Mouse (Mus musculus) brain, embryonic 14.5 days (tissue): ENCODE measurements around the gene Dhrs4. TPM values are rescaled to one million over a fixed set of nuclear protein-coding genes. Genes with fewer than 3 reads are reported as not detected.

Experiments
- DNase-seq: peaks from one replicate; pipeline ENCODE4 v3.0.0-alpha.2; 2011; ENCODE audit warnings: low read depth
- CTCF ChIP-seq: fragments of 200-500 bp; IDR thresholded peaks from 2 replicates; pipeline ENCODE4 v1.5.1; 2012; ENCODE audit warnings: inconsistent platforms, mild to moderate bottlenecking, moderate library complexity, borderline replicate concordance; ENCODE audit not compliant: insufficient read depth, insufficient read length; ENCODE audit errors: extremely low read depth
- POLR2A ChIP-seq: fragments of 200-500 bp; IDR thresholded peaks from 2 replicates; pipeline ENCODE4 v1.6.1; 2012; ENCODE audit warnings: mild to moderate bottlenecking, inconsistent platforms, borderline replicate concordance; ENCODE audit not compliant: poor library complexity, insufficient read depth, insufficient read length, severe bottlenecking; ENCODE audit errors: extremely low read depth
- polyA plus RNA-seq: library from polyadenylated mRNA; depleted of rRNA; stranded (reverse); fragments of >200 nt; gene quantifications from 2 replicates; pipeline ENCODE4 v1.2.3, GENCODE M21; 2012; rRNA removed

The Dhrs4 gene
- 16.0 and 25.6 TPM in 2 replicates for polyA plus RNA-seq

GRCm38 (mm10) chr14:55478651-55479599 is at the start of gene Dhrs4:
Gene Dhrs4 (plus strand): TSS chr14:55478758.
- peak; percentile 91 for DNase-seq
- TF ChIP-seq CTCF (peak; percentile 68), POLR2A (peak; percentile 48; the same call in 1 of the 2 replicates)

GRCm38 (mm10) chr14:55430255-55430654 is 48.3 kb upstream of the Dhrs4 start:
- TF ChIP-seq CTCF (no peak), POLR2A (no peak)
- DNase-seq: no peak

DNA sequence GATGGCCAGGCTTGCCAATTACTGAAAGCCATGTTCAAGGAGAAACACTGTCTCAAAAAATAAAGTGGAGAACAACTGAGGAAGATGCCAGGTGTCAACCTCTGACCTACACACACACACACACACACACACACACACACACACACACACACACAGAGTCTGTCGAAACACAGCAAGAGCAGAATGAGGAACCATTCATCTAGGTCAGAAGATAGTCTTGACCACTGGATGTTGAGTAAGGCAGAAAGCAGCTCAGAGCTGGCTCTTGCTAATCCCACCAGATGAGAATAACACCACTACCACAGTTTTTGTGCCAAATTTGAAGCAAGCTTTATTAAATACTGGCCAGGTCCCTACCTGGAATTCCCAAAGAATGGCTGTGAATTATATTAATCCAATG is 45.5 kb upstream of the Dhrs4 start:
- no peak for TF ChIP-seq CTCF
- TF ChIP-seq POLR2A: no peak

GRCm38 (mm10) chr14:55434825-55435224 is 43.7 kb upstream of the Dhrs4 start:
- no peak for DNase-seq
- TF ChIP-seq CTCF: no peak
- TF ChIP-seq POLR2A: no peak

More for the DNA sequence above, 45.5 kb upstream of the Dhrs4 start:
- DNase-seq: no peak

GRCm38 (mm10) chr14:55437118-55437517 is 41.4 kb upstream of the Dhrs4 start:
- TF ChIP-seq POLR2A (no peak), CTCF (no peak)
- no peak for DNase-seq

DNA sequence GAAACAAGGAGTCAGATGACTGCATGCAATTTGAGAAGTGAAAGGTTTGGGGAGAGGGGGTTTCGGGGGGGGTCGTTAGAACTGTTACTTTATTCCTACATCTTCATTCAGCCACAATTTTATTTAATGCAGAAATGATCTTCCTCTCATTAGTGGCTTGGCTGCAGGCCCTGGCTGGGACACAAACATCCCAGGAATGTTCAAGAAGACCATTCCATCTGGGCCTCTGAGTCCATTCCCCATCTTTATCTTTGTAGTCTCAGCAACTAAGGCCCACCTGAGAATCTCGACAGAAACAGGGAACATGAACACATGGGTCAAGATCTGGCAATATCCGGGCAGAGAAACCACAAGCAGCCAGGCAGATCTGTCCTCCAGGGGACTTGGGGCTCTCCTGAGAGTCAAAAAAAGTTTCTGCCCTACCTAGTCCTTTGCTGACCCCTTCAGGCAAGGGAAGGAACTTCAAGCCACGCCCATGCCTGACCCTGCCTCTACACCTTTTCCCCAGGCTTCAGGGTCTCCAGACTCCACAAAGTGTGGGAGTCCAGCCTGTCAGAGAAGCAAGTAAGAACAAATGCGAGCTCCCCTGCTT is 40.3 kb upstream of the Dhrs4 start:
- TF ChIP-seq POLR2A: no peak
- peak; percentile 74 for TF ChIP-seq CTCF
- peak; percentile 35 for DNase-seq

- TF ChIP-seq CTCF (no peak), POLR2A (no peak)
- no peak for DNase-seq
These were observed 20.9 kb upstream of the Dhrs4 start for GRCm38 (mm10) chr14:55457693-55458092.

DNA sequence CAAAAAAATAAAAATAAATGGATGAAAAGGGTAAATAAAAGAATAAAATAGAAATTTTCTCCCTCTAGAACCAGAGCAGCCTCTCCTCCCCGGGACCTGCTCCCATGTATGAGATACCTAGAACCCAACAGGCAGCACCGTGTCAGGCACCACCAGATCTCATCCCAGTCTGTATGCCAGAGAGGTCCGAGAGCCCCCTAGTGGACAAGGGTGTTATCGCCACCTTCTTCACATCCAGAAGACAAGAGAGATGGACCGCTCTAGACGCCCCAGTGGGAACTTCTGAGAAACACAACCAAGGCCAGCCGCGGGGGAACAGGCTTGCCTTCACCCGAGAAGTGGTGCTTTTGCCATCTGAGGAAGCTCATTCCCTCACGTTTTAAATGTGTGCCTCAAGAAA is 20.3 kb upstream of the Dhrs4 start:
- peak; percentile 73 for DNase-seq
- TF ChIP-seq CTCF (peak; percentile 71; the same call in 1 of the 2 replicates), POLR2A (no peak)

GRCm38 (mm10) chr14:55458761-55459160 is 19.8 kb upstream of the Dhrs4 start:
- peak; percentile 67 for DNase-seq
- TF ChIP-seq POLR2A (no peak), CTCF (no peak)

GRCm38 (mm10) chr14:55459796-55460195 is 18.8 kb upstream of the Dhrs4 start:
- no peak for DNase-seq

GRCm38 (mm10) chr14:55460297-55460696 is 18.3 kb upstream of the Dhrs4 start:
- no peak for DNase-seq
- no peak for TF ChIP-seq POLR2A
- no peak for TF ChIP-seq CTCF

More at GRCm38 (mm10) chr14:55459796-55460195, 18.8 kb upstream of the Dhrs4 start:
- TF ChIP-seq CTCF: no peak
- no peak for TF ChIP-seq POLR2A
